Mouse (Mus musculus) neural tube, embryonic 12.5 days (tissue): ENCODE results near the gene Srebf2. TPM values are rescaled to one million over a fixed set of nuclear protein-coding genes. Genes with fewer than 3 reads are reported as not detected.

ENCODE experiments used
- ATAC-seq: fragments of 200-750 bp; cut with Nextera tagmentation; 2 replicates; pipeline ENCODE4 v1.8.0; 2017; ENCODE audit warnings: low read depth, mild to moderate bottlenecking, moderate TSS enrichment, moderate library complexity; ENCODE audit not compliant: low FRiP score
- H3K27ac ChIP-seq: fragments of 300-500 bp; sonication (generic); 2 replicates; pipeline ENCODE4 v1.5.1; 2016
- H3K27me3 ChIP-seq: fragments of 300-500 bp; sonication (generic); replicated peaks from 2 replicates; pipeline ENCODE4 v1.6.1; 2016; ENCODE audit warnings: mild to moderate bottlenecking
- H3K36me3 ChIP-seq: fragments of 300-500 bp; sonication (generic); 2 replicates; pipeline ENCODE4 v1.6.1; 2016; ENCODE audit warnings: mild to moderate bottlenecking
- H3K4me1 ChIP-seq: fragments of 300-500 bp; sonication (generic); 2 replicates; pipeline ENCODE4 v1.6.1; 2016
- H3K4me2 ChIP-seq: fragments of 300-500 bp; sonication (generic); replicated peaks from 2 replicates; pipeline ENCODE4 v1.6.1; 2016; ENCODE audit warnings: mild to moderate bottlenecking
- H3K4me3 ChIP-seq: fragments of 300-500 bp; sonication (generic); 2 replicates; pipeline ENCODE4 v1.5.1; 2016
- H3K9ac ChIP-seq: fragments of 300-500 bp; sonication (generic); 2 replicates; pipeline ENCODE4 v1.6.1; 2016; ENCODE audit warnings: mild to moderate bottlenecking
- H3K9me3 ChIP-seq: fragments of 300-500 bp; sonication (generic); 2 replicates; pipeline ENCODE4 v1.6.1; 2016; ENCODE audit warnings: mild to moderate bottlenecking
- WGBS: fragments of 180-500 bp; shearing (Covaris S2); methylation state at CpG from one replicate; pipeline ENCODE4 v1.1.7; 2016; 5-methylcytosine and 5-hydroxymethylcytosine counted together
- polyA plus RNA-seq: library from polyadenylated mRNA; unstranded; fragments of >200 nt; fragmentation: Nextera tagmentation; extraction: Ambion mirVana; gene quantifications from 2 replicates; pipeline ENCODE4 v1.2.1, GENCODE M21; 2016

Srebf2 gene
- polyA plus RNA-seq, 1 experiment from 2014 or later, result 238 TPM

DNA sequence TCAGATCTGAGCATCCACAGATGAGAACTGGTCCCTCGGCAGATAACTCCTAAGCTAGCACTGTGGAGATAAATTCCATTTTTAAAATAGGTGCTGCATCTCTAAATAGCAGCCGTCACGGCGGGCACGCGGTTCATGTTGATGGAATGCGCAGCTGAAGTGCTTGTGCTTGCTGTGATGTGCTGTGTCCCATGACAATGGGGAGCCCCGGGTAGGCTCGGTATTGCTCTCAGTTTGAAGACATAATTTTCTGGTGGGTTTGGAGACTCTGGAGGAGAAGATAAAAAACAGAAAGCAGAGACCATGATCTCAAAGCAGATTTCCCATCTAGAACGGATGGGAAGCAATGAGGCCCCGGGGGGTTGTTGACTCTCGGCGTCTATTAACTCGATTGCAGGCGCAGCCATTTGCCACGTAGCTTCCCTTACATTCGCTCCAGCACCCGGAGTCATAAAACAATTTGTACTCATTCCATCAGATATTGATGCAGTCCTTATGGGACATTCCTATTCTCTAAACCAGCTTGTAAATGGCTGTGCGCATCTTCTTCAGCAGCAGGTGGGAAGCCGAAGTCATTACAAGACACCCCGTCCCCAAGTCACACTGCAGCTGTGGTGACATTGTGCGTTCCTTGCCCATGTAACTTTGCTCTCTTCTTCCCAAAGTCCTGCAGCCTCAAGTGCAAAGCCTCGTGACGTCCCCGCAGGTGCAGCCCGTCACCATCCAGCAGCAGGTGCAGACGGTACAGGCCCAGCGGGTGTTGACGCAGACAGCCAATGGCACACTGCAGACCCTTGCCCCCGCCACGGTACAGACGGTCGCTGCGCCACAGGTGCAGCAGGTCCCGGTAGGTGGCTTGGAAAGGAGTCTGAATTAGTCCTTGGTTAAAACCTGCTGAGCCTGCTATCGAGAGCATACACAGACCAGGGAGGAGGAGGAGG lies 23.7 kb downstream of the Srebf2 start:
- no peak overlapping the region for H3K4me3 ChIP-seq
- no peaks in the 10 kb centered on the region for H3K9me3 ChIP-seq
- H3K9ac ChIP-seq, result no peak overlapping the region
- peaks cover 58% of the 10 kb centered on the region for H3K36me3 ChIP-seq
- H3K27me3 ChIP-seq, result no peaks in the 10 kb centered on the region
- H3K4me2 ChIP-seq, result no peak overlapping the region
- WGBS, result 53% methylated on average over 36 of the region's 36 CpGs
- peaks cover 31% of the 10 kb centered on the region for H3K4me1 ChIP-seq
- no peak for ATAC-seq
- H3K27ac ChIP-seq, result no peak overlapping the region

DNA sequence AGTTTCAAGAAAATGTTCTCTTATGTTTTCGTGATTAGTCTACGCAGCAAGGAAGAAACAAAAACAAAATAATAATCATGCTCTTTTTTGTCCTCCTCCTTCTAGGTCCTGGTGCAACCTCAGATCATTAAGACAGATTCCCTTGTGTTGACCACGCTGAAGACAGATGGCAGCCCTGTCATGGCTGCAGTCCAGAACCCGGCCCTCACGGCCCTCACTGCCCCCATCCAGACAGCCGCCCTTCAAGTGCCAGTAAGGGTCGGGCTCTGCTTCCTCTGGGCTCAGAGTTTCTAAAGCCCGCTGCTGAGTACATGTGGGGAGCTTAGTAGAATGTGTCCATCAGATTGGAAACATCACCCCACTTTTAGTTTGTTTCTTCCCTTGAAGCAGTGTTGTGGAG lies 25.7 kb downstream of the Srebf2 start:
- WGBS, result 94% methylated on average over 8 of the region's 8 CpGs
- H3K9me3 ChIP-seq, result no peaks in the 10 kb centered on the region

DNA sequence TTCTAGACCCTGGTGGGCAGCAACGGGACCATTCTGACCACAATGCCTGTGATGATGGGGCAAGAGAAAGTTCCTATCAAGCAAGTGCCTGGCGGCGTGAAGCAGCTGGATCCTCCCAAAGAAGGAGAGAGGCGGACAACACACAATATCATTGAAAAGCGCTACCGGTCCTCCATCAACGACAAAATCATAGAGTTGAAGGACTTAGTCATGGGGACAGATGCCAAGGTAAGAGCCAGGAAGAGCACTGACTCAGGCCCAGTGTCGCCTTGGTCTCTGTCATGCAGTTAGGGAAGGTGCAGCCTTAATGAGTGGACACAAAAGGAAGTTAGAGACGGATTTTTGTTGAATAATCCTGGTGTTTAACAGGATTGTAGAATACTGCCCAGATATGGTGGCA lies 28.1 kb downstream of the Srebf2 start:
- peaks cover 97% of the 10 kb centered on the region for H3K36me3 ChIP-seq
- H3K27me3 ChIP-seq, result no peaks in the 10 kb centered on the region
- H3K9ac ChIP-seq, result no peak overlapping the region
- 97% methylated on average over 9 of the region's 9 CpGs for WGBS
- H3K4me3 ChIP-seq, result no peak overlapping the region
- ATAC-seq, result no peak
- H3K4me2 ChIP-seq, result no peak overlapping the region
- H3K27ac ChIP-seq, result no peak overlapping the region
- H3K9me3 ChIP-seq, result no peaks in the 10 kb centered on the region
- peaks cover 4% of the 10 kb centered on the region; the same call in 1 of the 2 replicates for H3K4me1 ChIP-seq

More for the DNA sequence above, 25.7 kb downstream of the Srebf2 start:
- Histone ChIP-seq H3K4me1 (peaks cover 12% of the 10 kb centered on the region; the same call in 1 of the 2 replicates), H3K4me3 (no peak overlapping the region), H3K36me3 (peaks cover 77% of the 10 kb centered on the region), H3K4me2 (no peak overlapping the region), H3K27me3 (no peaks in the 10 kb centered on the region), H3K9ac (no peak overlapping the region), H3K27ac (no peak overlapping the region)
- no peak for ATAC-seq

DNA sequence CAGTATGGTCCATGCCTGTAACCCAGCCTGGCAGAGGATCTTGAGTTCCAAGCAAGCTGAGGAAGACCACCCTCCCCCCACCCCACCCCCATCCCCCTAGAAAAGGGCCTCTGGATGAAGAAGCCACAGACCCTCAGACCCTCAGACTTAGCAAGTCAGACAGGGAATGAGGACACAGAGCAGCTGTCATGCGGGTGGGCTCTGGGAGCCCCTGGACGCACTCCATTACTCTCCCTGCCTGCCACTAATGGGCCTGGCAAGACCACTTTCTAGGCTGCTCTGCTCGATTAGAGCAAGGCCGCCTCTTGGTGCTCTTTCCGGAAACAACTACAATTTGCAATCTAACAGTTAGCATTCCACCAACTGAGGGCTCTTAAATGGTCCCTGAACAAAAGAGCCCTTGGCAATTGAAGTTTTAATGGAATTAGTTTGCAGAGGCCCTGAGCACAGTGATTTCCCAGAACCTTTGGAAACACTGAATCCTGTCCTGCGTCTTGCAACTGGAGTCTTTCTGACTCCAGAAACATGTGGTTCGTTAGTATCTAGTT lies 30.8 kb downstream of the Srebf2 start:
- Histone ChIP-seq H3K4me2 (no peak overlapping the region), H3K9me3 (peaks cover 8% of the 10 kb centered on the region; the same call in 1 of the 2 replicates), H3K36me3 (peaks cover 97% of the 10 kb centered on the region), H3K27ac (no peak overlapping the region), H3K4me1 (no peaks in the 10 kb centered on the region), H3K27me3 (no peaks in the 10 kb centered on the region), H3K9ac (no peak overlapping the region), H3K4me3 (no peak overlapping the region)
- no peak for ATAC-seq
- WGBS, result 68% methylated on average over 7 of the region's 7 CpGs

DNA sequence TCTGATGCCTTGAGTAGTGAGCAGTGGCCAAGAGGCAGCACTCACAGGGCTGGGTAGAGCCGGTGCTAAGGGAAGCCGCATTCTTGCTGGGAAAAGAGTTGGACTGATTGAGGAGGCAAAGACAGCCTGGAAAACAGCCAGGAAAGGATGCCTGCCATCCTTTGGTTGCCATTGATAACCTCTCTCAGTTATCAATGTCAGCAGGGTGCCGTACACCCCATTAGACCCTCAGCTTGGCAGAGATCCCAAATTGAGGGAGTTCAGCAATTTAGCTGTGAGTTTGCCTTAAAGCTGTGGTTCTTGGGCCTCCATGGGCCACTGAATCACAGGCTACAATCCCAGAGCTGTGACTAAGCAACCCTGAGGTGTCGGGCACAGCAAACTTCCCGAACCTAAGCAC lies 34.1 kb downstream of the Srebf2 start:
- Histone ChIP-seq H3K4me1 (no peaks in the 10 kb centered on the region), H3K9ac (no peak overlapping the region), H3K27ac (no peak overlapping the region), H3K9me3 (peaks cover 8% of the 10 kb centered on the region; the same call in 1 of the 2 replicates), H3K36me3 (peaks cover 100% of the 10 kb centered on the region), H3K27me3 (no peaks in the 10 kb centered on the region), H3K4me3 (no peak overlapping the region), H3K4me2 (no peak overlapping the region)
- no peak for ATAC-seq
- 98% methylated on average over 5 of the region's 5 CpGs for WGBS

DNA sequence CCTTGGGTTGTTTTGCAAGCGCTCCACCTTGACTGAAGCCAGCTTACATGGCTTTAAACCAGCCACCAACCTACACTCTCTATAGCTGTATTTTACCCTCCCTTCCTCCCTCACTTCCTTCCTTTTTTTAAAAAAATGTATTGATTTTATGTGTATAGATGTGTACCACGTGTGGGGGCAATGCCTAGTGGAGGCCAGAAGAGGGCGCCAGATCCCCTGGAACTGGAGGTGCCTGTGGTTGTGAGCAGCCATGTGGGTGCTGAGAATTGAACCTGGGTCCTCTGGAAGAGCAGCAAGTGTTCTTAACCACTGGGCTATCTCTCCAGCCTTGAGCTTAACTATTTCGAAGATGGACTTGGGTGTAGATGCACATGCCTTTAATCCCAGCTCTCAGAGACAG lies 35.3 kb downstream of the Srebf2 start:
- H3K27ac ChIP-seq, result no peak overlapping the region
- ATAC-seq, result no peak
- H3K27me3 ChIP-seq, result no peaks in the 10 kb centered on the region
- no peak overlapping the region for H3K4me3 ChIP-seq
- no peaks in the 10 kb centered on the region for H3K4me1 ChIP-seq
- no peak overlapping the region for H3K9ac ChIP-seq
- peaks cover 100% of the 10 kb centered on the region for H3K36me3 ChIP-seq
- no peak overlapping the region for H3K4me2 ChIP-seq
- peaks cover 8% of the 10 kb centered on the region; the same call in 1 of the 2 replicates for H3K9me3 ChIP-seq
- WGBS, result 100% methylated on average over 4 of the region's 4 CpGs

DNA sequence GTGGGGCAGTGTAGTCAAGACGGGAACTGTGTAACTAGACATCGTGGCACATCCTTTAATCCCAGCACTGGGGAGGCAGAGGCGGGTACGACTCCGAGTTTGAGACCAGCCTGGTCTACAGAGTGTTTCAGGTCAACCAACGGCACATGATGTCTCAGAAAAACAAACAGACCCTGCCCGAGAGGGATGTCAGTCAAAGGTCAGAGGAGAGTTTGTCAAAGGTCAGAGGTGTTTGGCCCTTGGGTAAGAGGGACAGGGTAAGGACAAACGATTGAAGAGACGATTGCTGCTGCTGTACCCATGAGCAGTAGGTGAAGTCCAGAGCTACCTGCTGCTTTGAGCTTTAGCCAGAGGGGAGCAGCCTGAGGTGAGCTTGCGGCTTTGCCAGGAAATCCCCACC lies 36.6 kb downstream of the Srebf2 start:
- no peaks in the 10 kb centered on the region for H3K27me3 ChIP-seq
- WGBS, result 82% methylated on average over 10 of the region's 10 CpGs
- no peak for ATAC-seq

DNA sequence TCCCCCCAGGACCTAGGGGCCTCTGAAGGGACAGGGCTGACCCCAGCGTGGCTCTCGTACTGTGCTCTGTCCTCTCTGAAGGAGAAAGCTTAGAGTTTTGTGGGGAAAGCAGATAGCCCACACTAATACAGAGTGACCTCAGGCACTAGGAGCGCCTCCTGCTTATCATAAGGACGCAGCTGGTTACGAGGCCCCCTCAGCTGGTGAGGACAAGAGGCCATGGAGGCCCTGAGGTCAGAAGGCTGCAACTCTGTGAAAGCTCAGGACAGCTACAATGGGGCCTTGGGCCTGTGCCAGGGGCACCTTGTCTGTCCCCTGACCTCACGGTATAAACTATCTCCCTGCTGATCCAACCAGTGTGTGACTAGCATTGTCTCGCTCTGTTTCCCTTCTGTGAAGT lies 37.2 kb downstream of the Srebf2 start:
- ATAC-seq, result no peak
- 77% methylated on average over 7 of the region's 7 CpGs for WGBS

More for the DNA sequence above, 36.6 kb downstream of the Srebf2 start:
- H3K4me1 ChIP-seq, result no peaks in the 10 kb centered on the region
- H3K9ac ChIP-seq, result no peak overlapping the region
- H3K36me3 ChIP-seq, result peaks cover 100% of the 10 kb centered on the region
- H3K4me2 ChIP-seq, result no peak overlapping the region
- peaks cover 8% of the 10 kb centered on the region; the same call in 1 of the 2 replicates for H3K9me3 ChIP-seq
- H3K4me3 ChIP-seq, result no peak overlapping the region
- H3K27ac ChIP-seq, result no peak overlapping the region

DNA sequence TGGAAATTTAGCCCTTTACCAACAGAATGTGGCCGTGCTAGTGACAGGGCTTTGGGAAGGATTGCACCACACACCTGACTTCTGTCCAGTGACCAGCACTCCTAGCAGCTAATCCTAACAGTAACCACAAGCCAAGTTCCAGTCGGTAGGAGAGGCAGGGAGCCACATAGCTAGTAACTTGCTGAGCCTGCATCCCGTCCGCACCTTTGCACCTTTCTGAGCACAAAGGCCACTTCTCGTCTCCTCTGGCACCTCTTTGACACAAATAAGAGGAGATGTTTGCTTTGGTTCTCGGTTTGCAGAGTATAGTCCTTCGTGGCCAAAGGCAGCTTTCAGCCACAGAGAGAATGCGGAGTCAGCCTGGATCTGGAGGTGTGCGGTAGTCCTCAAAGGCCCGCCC lies 37.7 kb downstream of the Srebf2 start:
- Histone ChIP-seq H3K9me3 (peaks cover 8% of the 10 kb centered on the region; the same call in 1 of the 2 replicates), H3K27ac (no peak overlapping the region), H3K4me2 (no peak overlapping the region), H3K36me3 (peaks cover 99% of the 10 kb centered on the region), H3K4me1 (no peaks in the 10 kb centered on the region), H3K27me3 (no peaks in the 10 kb centered on the region), H3K9ac (no peak overlapping the region), H3K4me3 (no peak overlapping the region)
- no peak for ATAC-seq
- WGBS, result 92% methylated on average over 10 of the region's 10 CpGs

More for the DNA sequence above, 37.2 kb downstream of the Srebf2 start:
- H3K9me3 ChIP-seq, result peaks cover 8% of the 10 kb centered on the region; the same call in 1 of the 2 replicates
- no peak overlapping the region for H3K27ac ChIP-seq
- H3K9ac ChIP-seq, result no peak overlapping the region
- H3K4me1 ChIP-seq, result no peaks in the 10 kb centered on the region
- no peak overlapping the region for H3K4me2 ChIP-seq
- H3K36me3 ChIP-seq, result peaks cover 99% of the 10 kb centered on the region
- H3K4me3 ChIP-seq, result no peak overlapping the region
- no peaks in the 10 kb centered on the region for H3K27me3 ChIP-seq

DNA sequence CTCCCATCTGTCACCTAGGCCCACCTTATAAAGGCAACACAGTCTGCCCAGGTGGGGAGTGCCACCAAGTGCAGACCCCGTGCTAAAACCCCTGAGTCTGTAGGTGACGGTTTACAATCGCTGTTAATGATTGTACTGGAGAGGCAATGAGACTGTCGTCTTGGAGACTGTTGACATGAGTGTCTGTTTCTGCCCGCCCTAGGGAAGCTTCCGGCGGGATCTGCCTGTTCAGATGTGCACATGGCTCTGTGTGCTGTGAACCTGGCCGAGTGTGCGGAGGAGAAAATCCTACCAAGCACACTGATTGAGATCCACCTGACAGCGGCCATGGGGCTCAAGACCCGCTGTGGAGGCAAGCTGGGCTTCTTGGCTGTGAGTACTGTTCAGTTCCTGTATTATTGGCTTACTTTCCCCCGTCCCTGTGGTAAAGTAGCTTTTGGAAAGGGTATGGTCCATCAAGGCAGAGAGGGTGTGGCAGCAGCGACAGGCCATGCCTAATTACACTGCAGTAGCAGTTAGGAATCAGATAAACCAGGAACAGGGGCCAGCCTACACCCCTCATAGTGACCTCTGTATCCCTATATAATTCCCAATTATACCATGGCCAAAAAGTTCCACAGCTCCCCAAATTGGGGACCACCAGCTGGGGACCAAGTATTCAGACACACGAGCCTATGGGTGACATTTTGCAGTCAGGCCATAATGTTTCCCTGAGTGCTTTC lies 38.2 kb downstream of the Srebf2 start:
- no peaks in the 10 kb centered on the region for H3K4me1 ChIP-seq
- H3K4me2 ChIP-seq, result no peak overlapping the region
- no peaks in the 10 kb centered on the region for H3K27me3 ChIP-seq
- H3K9ac ChIP-seq, result no peak overlapping the region
- no peak overlapping the region for H3K4me3 ChIP-seq
- no peak overlapping the region for H3K27ac ChIP-seq
- no peak for ATAC-seq
- WGBS, result 79% methylated on average over 14 of the region's 14 CpGs
- peaks cover 8% of the 10 kb centered on the region; the same call in 1 of the 2 replicates for H3K9me3 ChIP-seq
- H3K36me3 ChIP-seq, result peaks cover 99% of the 10 kb centered on the region

DNA sequence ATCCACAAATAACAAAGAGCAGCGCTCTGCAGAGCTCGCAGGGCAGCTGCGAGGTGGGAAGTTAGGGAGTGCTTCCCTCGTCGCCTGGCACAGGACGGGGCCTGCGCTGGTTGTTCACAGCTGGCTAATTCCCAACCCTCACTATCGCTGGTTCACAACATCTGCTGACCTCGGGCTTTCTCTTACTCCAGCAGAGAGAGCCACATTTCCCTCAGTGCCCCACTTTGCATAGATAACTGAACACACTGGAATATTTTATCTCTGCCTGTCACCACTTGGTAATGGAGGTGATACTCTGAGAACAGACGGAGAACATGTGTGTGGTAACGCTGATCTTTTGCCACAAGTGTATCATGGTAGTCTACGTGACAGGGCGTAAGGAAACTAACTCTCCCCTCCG lies 39.1 kb downstream of the Srebf2 start:
- H3K9ac ChIP-seq, result no peak overlapping the region
- no peak overlapping the region for H3K4me2 ChIP-seq
- ATAC-seq, result no peak
- no peaks in the 10 kb centered on the region for H3K4me1 ChIP-seq
- H3K4me3 ChIP-seq, result no peak overlapping the region
- 91% methylated on average over 14 of the region's 14 CpGs for WGBS
- H3K27ac ChIP-seq, result no peak overlapping the region
- H3K27me3 ChIP-seq, result no peaks in the 10 kb centered on the region
- H3K9me3 ChIP-seq, result peaks cover 8% of the 10 kb centered on the region; the same call in 1 of the 2 replicates
- H3K36me3 ChIP-seq, result peaks cover 98% of the 10 kb centered on the region

DNA sequence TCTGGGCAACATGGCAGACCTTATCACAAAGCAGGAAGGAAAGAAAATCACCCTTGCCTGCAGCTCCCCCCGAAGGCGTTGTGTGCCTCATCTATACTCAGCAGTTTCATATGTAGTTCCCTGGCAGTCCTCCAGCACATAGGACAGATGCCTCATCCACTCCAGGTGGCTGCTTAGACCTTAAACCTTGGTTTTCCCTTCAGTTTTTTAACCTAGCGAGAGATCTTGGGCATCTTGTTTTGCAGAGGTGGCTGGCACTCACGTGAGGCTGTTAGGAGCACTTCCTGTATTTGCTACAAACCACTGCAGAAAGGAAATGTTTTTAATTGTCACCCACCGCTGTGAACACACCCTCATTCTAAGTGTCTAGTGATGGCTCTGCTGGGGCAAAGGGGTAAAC lies 40.0 kb downstream of the Srebf2 start:
- Histone ChIP-seq H3K9me3 (peaks cover 5% of the 10 kb centered on the region; the same call in 1 of the 2 replicates), H3K4me3 (no peak overlapping the region), H3K4me1 (no peaks in the 10 kb centered on the region), H3K27ac (no peak overlapping the region), H3K4me2 (no peak overlapping the region), H3K36me3 (peaks cover 97% of the 10 kb centered on the region), H3K9ac (no peak overlapping the region), H3K27me3 (no peaks in the 10 kb centered on the region)
- 96% methylated on average over 5 of the region's 5 CpGs for WGBS
- no peak for ATAC-seq
